Mouse (Mus musculus) cerebellum, adult 9-11 months (tissue): ENCODE data around the gene Ttc26.
"Not testable (repeated sequence)": the region's sequence is repeated elsewhere in the genome, so short reads cannot be mapped to it uniquely, and the experiment has no call there.

Source experiments
- DNase-seq: peaks from one replicate; pipeline ENCODE4 v3.0.0; 2022

The Ttc26 gene

GRCm38 (mm10) chr6:38357603-38358252 is 23.5 kb upstream of the Ttc26 start:
- no peak for DNase-seq

DNA sequence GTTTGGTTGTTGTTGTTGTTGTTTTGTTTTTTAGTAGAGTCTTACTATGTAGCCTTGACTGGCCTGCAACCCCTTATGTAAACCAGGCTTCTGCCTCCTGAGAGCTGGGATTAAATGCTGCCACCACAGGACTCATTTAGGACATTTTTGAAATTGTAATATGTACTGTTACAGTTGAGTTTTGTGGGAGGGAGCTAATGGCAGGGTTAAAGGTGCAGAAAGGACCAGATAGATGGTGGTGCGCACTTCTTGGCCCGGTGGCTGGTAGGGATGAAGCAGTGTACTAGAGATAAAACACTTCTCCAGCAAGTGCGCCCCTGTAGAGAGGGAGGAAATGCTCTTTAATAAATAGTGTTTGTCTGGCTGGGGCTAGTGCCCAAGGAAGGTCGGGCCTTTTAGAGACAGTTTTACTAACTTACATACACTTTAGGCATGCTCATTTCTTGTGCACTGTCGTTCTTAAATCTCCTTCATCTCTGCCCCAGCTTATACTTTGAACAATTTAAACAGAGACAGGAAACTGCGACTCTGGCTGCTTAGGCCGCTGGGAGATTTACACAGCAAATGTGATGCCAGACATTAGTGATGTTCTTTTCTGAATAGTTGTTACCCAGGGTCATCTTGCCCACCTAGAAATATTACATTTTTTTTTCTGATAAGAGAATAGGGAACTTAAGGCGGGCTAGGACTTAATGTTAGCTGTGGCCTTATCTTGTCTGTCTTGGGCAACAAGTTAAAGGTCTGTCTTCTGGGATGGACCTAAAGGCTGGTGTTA is 22.8 kb upstream of the Ttc26 start:
- DNase-seq, result no peak

DNA sequence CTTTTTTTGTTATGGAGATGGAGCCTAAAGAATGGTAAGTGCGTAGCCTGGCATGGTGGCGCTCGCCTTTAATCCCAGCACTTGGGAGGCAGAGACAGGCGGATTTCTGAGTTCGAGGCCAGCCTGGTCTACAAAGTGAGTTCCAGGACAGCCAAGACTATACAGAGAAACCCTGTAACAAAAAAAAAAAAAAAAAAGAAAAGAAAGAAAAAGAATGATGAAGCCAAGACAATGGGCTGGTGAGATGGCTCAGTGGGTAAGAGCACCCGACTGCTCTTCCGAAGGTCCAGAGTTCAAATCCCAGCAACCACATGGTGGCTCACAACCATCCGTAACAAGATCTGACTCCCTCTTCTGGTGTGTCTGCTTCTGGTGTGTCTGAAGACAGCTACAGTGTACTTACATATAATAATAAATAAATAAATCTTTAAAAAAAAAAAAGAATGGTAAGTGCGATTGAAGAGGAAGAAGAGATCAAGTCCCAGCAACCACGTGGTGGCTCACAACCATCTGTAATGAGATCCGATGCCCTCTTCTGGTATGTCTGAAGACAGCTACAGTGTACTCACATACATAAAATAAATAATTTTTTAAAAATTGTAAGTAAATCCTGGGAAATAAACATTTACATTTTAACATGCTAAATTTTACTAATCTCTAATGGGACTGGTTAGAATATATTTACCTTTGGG is 22.1 kb upstream of the Ttc26 start:
- DNase-seq, result not testable (repeated sequence)

GRCm38 (mm10) chr6:38359736-38360499 is 21.4 kb upstream of the Ttc26 start:
- no peak for DNase-seq

- DNase-seq, result no peak
These were observed 20.2 kb upstream of the Ttc26 start for GRCm38 (mm10) chr6:38361065-38361464.

DNA sequence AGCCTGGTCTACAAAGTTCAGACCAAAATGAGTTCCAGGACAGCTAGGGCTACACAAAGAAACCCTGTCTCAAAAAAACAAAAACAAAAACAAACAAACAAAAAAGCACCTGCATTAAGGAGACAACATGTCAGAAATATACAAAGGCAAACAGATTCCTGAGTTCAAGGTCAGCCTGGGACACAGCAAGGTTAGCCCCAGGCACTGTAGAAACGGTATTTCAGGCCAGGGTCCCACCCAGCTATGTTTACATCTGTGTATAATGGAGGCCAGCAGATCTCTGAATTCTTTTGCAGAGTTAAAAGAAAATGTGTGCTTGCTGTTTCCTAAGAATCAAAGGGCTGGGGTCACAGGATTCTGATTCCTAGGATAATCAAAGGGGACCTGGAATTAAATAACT is 19.3 kb upstream of the Ttc26 start:
- no peak for DNase-seq

DNA sequence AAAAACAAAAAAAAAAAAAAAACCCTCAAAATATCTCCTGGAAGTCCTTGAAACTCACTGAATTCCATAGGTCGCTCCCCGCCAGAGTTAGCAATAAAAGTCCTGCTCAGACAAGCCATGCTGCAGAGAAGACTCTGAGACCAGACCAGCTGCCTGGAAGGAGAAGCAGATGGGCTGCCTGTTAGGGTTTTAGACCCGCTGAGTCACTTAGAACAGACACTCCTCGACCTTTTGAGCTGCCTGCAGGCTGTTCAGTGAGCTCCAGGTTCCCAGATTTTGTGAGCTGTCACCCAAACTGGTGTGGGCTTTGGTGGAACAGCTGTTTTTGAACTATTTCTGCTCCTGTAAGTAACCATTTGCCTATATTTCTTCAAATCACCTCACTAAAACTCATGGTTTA is 17.9 kb upstream of the Ttc26 start:
- no peak for DNase-seq

DNA sequence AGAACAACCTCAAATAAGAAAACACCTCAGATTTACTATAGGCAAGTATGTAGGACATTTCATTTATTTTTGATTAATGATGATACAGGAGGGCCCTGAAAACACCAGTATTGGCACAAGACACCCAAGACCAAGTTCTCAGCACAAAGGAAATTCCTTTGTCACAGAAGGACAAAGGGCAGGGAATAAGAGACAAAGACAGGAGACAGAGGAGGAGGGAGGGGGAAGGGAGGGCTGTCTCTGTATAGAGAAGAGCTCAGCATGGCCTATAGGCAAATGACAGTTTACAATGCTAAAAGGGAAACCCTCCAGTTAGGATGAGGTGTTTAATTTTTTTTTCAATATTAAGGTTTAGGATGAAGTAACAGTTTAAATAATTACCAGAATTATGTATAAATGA is 17.1 kb upstream of the Ttc26 start:
- no peak for DNase-seq

- DNase-seq, result no peak
These were observed 11.3 kb upstream of the Ttc26 start for GRCm38 (mm10) chr6:38369945-38370344.

DNA sequence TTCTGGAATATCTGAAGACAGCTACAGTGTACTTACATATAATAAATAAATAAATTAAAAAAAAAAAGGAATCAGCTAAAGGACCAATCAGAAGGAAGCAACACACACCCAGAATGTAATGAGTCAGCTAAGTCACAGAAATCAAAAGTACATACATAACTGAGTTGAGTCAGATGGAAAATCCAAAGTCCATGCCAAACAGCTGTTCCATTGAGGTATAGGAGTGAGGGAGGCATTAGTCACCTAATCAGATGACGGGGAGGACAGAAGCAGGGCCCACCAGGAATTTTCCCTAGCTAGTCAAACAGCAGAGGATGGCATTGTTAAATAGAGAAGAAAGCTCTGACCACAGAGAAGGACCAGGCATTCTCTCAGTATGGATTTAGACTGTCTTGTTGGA is 7.0 kb upstream of the Ttc26 start:
- no peak for DNase-seq

DNA sequence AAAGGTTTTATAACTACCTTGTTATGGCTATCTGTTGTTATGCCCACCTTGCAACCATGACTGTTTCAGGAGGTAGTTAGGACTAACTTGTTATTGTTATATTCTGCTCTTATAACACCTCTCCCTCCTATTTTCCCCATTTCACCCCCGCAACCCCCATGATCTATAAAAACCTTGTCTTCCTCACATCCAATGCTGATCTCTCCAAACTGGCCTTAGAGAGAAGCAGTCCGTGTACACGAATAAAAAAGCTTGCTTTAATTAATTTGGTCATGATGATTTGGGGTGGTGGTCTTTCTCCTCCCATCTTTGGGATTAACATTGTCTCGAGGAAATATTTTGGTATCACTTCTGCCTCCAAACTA is 523 bp upstream of the Ttc26 start:
- DNase-seq, result no peak

DNA sequence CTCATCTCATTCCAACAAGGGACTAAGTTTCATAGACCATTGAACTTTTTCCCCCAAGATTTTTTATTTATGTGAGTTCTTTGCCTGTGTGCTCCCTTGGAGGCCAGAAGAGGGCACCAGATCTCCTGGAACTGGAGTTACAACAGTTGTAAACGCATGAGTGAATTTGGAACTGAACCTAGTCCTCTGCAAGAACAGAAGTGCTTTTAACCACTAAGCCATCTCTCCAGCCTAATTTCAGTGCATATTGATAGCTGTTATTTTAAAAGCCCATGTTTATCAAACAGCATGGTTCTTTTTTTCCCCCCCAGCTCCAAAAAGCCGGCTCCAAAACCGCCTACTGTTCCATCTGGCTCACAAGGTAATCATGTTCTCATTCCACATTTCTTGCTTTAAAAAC is 8.4 kb downstream of the Ttc26 start:
- DNase-seq, result peak; percentile 5

GRCm38 (mm10) chr6:38432457-38432856 is 51.2 kb downstream of the Ttc26 start:
- DNase-seq, result peak; percentile 38

- peak; percentile 99 for DNase-seq
These were observed 52.2 kb downstream of the Ttc26 start, which contains the start of gene Ubn2 for GRCm38 (mm10) chr6:38433261-38434033. Gene Ubn2 (plus strand): TSS chr6:38433950.

DNA sequence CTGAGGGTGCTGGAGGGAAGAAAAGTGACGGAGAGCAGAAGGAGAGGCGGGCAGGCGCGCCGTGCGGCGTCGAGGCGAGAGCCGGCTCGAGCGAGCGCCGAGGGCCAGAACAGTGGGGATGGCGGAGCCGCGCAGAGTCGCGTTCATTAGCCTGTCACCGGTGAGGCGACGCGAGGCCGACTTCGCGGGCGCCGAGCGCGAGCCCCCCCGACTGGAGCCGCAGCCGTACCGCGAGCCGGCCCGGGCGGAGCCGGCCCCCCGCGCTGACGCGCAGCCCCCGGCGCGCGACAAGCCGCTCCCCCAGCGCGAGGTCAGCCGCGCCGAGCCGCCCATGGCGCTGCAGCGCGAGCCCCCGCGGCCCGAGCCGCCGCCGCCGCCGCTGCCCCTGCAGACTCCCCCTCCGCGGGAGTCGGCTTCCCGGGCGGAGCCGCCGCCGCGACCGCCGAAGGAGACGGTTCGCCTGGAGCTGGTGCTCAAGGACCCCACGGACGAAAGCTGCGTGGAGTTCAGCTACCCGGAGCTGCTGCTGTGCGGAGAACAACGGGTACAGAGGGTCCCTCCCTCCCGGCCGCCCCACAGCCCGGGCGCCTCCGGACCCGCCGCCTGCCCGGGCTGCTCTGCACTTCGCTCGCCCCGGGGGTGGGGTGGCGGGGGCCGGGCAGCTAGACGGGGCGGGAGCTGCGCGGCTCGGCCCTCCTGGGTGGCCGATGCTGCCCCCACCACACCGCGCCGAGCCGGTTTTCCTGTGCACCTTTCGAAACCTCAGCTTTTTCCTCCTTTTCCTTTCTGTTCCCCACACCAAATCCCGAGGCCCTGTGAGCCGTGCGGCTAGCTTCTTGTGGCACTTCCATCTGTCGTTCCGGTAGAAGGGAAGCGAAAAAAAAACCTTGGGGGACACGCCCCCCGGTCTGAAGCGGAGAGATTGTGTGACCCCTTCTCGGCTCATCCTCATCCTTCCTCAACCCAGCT is 53.1 kb downstream of the Ttc26 start:
- DNase-seq, result peak; percentile 71

GRCm38 (mm10) chr6:38443842-38444241 is 62.6 kb downstream of the Ttc26 start:
- DNase-seq, result no peak

- DNase-seq, result no peak
These were observed 67.0 kb downstream of the Ttc26 start for GRCm38 (mm10) chr6:38448295-38448694.

- no peak for DNase-seq
These were observed 71.8 kb downstream of the Ttc26 start for GRCm38 (mm10) chr6:38453049-38453448.

DNA sequence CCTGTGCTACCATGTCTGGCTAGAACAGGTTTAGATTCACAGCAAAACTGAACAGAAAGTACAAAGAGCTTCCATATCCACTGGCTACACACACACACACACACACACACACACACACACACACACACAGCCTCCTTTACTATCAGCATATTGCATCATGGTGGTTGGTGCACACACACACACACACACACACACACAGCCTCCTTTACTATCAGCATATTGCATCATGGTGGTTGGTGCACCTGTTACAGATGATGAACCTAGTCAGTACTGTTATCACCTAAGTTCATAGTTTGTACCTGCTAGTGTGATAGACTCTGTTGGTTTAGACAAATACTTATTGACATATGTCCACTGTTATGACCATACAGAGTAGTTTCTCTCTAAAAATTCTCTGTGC is 75.2 kb downstream of the Ttc26 start:
- not testable (repeated sequence) for DNase-seq

DNA sequence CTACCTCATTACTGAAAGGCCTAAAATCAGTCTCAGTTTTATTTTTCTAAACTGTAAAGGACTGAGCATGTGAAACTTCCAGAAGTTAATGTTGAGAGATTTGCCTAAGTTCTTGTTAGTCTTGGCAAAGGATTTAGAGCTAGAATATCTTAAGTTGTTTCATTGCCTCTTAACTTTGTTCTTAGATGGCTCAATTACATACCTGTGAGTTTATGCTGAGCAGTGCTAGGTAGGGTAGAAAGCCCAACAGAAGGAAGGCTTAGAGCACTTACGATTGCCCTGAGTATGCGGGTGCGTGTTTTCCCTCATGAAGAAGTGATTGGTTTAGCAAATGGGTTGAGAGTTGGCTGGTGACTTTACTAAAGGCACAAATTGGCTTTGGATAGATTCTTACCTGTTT is 76.8 kb downstream of the Ttc26 start:
- DNase-seq, result no peak

GRCm38 (mm10) chr6:38469591-38469990 is 88.3 kb downstream of the Ttc26 start:
- DNase-seq, result no peak
